Mouse (Mus musculus) macrophage (primary cell): ENCODE data around the gene Rrbp1. TPM values are rescaled to one million over a fixed set of nuclear protein-coding genes. Genes with fewer than 3 reads are reported as not detected.

Source experiments
- H3K27ac ChIP-seq: fragments of 350-480 bp; formaldehyde crosslinking; 2 replicates; pipeline ENCODE4 v1.9.0; 2021
- H3K36me3 ChIP-seq: fragments of 350-480 bp; formaldehyde crosslinking; 2 replicates; pipeline ENCODE4 v1.9.0; 2021; ENCODE audit errors: inconsistent target
- H3K4me3 ChIP-seq: fragments of 350-480 bp; formaldehyde crosslinking; 2 replicates; pipeline ENCODE4 v1.9.0; 2021; ENCODE audit errors: inconsistent target
- H3K79me2 ChIP-seq: fragments of 350-480 bp; formaldehyde crosslinking; 2 replicates; pipeline ENCODE4 v1.9.0; 2021; ENCODE audit errors: inconsistent target
- WGBS: methylation state at CpG from one replicate; pipeline ENCODE4 v1.1.7; 2026; ENCODE audit warnings: inconsistent platforms; ENCODE audit not compliant: missing documents; 5-methylcytosine and 5-hydroxymethylcytosine counted together
- polyA plus RNA-seq: library from polyadenylated mRNA; stranded (reverse); fragments of 250-400 nt; gene quantifications from 3 replicates; pipeline ENCODE4 v1.2.4, GENCODE M21; 2018; ENCODE audit warnings: inconsistent platforms

The Rrbp1 gene
- polyA plus RNA-seq, 1 experiment from 2014 or later = 943 TPM

- no peak overlapping the region for H3K27ac ChIP-seq
- 65% methylated on average over 8 of the region's 9 CpGs for WGBS
These were observed 107.6 kb downstream of the Rrbp1 start for GRCm38 (mm10) chr2:143903376-143904045.

GRCm38 (mm10) chr2:143900821-143901351, 110.2 kb downstream of the Rrbp1 start:
- Histone ChIP-seq H3K79me2 (no peaks in the 10 kb centered on the region), H3K36me3 (no peaks in the 10 kb centered on the region), H3K27ac (no peak overlapping the region), H3K4me3 (no peak overlapping the region)
- WGBS = 91% methylated on average over 5 of the region's 5 CpGs

More at GRCm38 (mm10) chr2:143903376-143904045, 107.6 kb downstream of the Rrbp1 start:
- Histone ChIP-seq H3K4me3 (no peak overlapping the region), H3K79me2 (no peaks in the 10 kb centered on the region), H3K36me3 (no peaks in the 10 kb centered on the region)

- H3K79me2 ChIP-seq = no peaks in the 10 kb centered on the region
- H3K4me3 ChIP-seq = no peak overlapping the region
- 73% methylated on average over 9 of the region's 9 CpGs for WGBS
- H3K27ac ChIP-seq = no peak overlapping the region
- no peaks in the 10 kb centered on the region for H3K36me3 ChIP-seq
These were observed 111.4 kb downstream of the Rrbp1 start for GRCm38 (mm10) chr2:143899470-143900220.

Other genes with a start within 250 kb of the Rrbp1 start
- gene Bfsp1, start 148.1 kb downstream of the Rrbp1 start, polyA plus RNA-seq = 0.10 TPM in 1 of 3 replicates, not detected in the others
- gene Dstn, start 95.9 kb downstream of the Rrbp1 start, polyA plus RNA-seq = 154 to 176 TPM (median 162 TPM) in 3 replicates
- not detected in 3 replicates for gene Banf2, start 21.8 kb upstream of the Rrbp1 start, polyA plus RNA-seq